In the genomic region with DNA sequence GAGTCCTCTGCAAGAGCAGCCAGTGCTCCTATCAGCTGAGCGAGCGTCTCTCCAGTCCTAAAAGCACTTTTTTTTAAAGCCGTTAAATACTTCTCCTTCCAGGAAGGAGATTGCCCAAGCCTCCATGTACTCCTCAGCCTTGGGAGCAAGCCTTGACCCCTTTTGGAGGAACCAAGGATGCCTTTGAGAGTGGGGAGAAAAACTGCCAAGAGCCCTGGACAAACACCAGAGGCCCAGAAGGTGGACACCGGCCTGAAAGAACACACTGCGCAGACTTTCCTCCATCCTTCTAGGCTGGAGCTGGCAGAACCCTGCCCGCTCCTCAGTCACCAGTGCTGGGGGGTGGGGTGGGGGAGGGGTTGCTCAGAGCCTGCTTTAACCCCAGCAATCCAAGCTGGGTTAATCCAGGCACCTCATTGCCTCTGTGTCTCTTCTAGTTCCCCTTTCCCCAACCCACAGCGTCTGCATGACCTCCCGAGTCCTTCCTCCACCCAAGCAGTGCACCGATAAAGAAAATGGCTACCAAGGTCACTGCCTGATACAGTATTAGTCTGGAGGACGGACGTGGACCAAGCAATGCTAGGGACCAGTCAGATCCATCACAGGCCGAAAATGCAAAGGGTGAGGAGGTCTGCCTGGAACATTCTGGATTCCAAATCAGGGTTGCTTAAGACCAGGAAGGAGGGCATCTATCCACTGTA, we compare ENCODE assay signal across 10 mouse cellular contexts. TPM values are rescaled to one million over a fixed set of nuclear protein-coding genes. Genes with fewer than 3 reads are reported as not detected.
DNase-seq lines count a peak whose midpoint lies in the region; ATAC-seq and TF ChIP-seq lines count a peak whose summit lies in the region.
"Had no signal": no experiment of that assay in that cellular context is flagged by ENCODE, and none has a peak within 500 bp of the region (broad histone marks: within the 10 kb centered on the region; RNA-seq: fewer than 3 reads in every experiment).

No protein-coding gene starts in this region.

- H3K9me3 ChIP-seq in hindbrain, postnatal 0 days (ENCODE audit: low read length): no peaks in the 10 kb centered on the region
- no peaks in the 10 kb centered on the region for H3K9me3 ChIP-seq in hindbrain, embryonic 10.5 days
- no peaks in the 10 kb centered on the region for H3K9me3 ChIP-seq in midbrain, embryonic 15.5 days
- H3K9me3 ChIP-seq: embryonic facial prominence, embryonic 12.5 days had no signal

- no peak for ATAC-seq in hindbrain, postnatal 0 days
- no peak for ATAC-seq in midbrain, embryonic 15.5 days (replicated peaks)

- H3K4me2 ChIP-seq in hindbrain, postnatal 0 days (ENCODE audit: low read depth, low read length): no peak overlapping the region
- no peak overlapping the region for H3K4me2 ChIP-seq in midbrain, embryonic 15.5 days
- H3K4me2 ChIP-seq: embryonic facial prominence, embryonic 12.5 days had no signal

- TF ChIP-seq CTCF in hindbrain, postnatal 0 days (IDR thresholded peaks at IDR 0.05; ENCODE audit: low read depth): no peak

- no peak overlapping the region for H3K4me3 ChIP-seq in hindbrain, postnatal 0 days (ENCODE audit: low read length)
- no peak overlapping the region for H3K4me3 ChIP-seq in hindbrain, embryonic 10.5 days
- H3K4me3 ChIP-seq in midbrain, embryonic 15.5 days: no peak overlapping the region
- H3K4me3 ChIP-seq: embryonic facial prominence, embryonic 12.5 days had no signal

- 82% methylated on average over 12 of the region's 12 CpGs for WGBS in hindbrain, postnatal 0 days
- WGBS in hindbrain, embryonic 10.5 days: 89% methylated on average over 12 of the region's 12 CpGs
- WGBS in midbrain, embryonic 15.5 days: 91% methylated on average over 12 of the region's 12 CpGs

- H3K4me1 ChIP-seq in hindbrain, postnatal 0 days (ENCODE audit: insufficient read depth, low read length): peaks cover 5% of the 10 kb centered on the region; the same call in 1 of the 2 replicates
- H3K4me1 ChIP-seq in hindbrain, embryonic 10.5 days (replicated peaks): peaks cover 9% of the 10 kb centered on the region; the same call in 1 of the 2 replicates
- peaks cover 2% of the 10 kb centered on the region; the same call in 1 of the 2 replicates for H3K4me1 ChIP-seq in midbrain, embryonic 15.5 days
- H3K4me1 ChIP-seq: embryonic facial prominence, embryonic 12.5 days had no signal

- peaks cover 3% of the 10 kb centered on the region; the same call in 1 of the 2 replicates for H3K36me3 ChIP-seq in hindbrain, postnatal 0 days (ENCODE audit: insufficient read depth, low read length)
- peaks cover 65% of the 10 kb centered on the region for H3K36me3 ChIP-seq in hindbrain, embryonic 10.5 days
- no peaks in the 10 kb centered on the region for H3K36me3 ChIP-seq in midbrain, embryonic 15.5 days (replicated peaks)

- H3K27me3 ChIP-seq in hindbrain, postnatal 0 days (ENCODE audit: insufficient read depth, low read length): no peaks in the 10 kb centered on the region
- H3K27me3 ChIP-seq in hindbrain, embryonic 10.5 days (ENCODE audit: insufficient read depth, poor library complexity, severe bottlenecking): no peaks in the 10 kb centered on the region
- no peaks in the 10 kb centered on the region for H3K27me3 ChIP-seq in midbrain, embryonic 15.5 days (replicated peaks)
- H3K27me3 ChIP-seq: embryonic facial prominence, embryonic 12.5 days had no signal

- H3K27ac ChIP-seq in hindbrain, postnatal 0 days: peak overlapping the region; percentile 54; the same call in 1 of the 2 replicates
- no peak overlapping the region for H3K27ac ChIP-seq in hindbrain, embryonic 10.5 days
- no peak overlapping the region for H3K27ac ChIP-seq in midbrain, embryonic 15.5 days
- H3K27ac ChIP-seq: embryonic facial prominence, embryonic 12.5 days; liver, embryonic 14.5 days had no signal

- H3K9ac ChIP-seq in hindbrain, postnatal 0 days (replicated peaks; ENCODE audit: low read length): no peak overlapping the region
- H3K9ac ChIP-seq in midbrain, embryonic 15.5 days: no peak overlapping the region
- H3K9ac ChIP-seq: embryonic facial prominence, embryonic 12.5 days; liver, embryonic 14.5 days had no signal

- peak; percentile 20 for DNase-seq in hindbrain, postnatal 0 days (ENCODE audit: low spot score)
- DNase-seq in hindbrain, embryonic 10.5 days (ENCODE audit: low spot score): no peak
- peak; percentile 62 for DNase-seq in adrenal gland, postnatal 10 days
- peak; percentile 67 for DNase-seq in gastrocnemius, postnatal 25 days
- peak; percentile 43 for DNase-seq in lung, postnatal 10 days
- DNase-seq in thymus, postnatal 10 days (ENCODE audit: low spot score in 2 of 2): no peak
- no peak for DNase-seq in MN1 (ENCODE audit: low spot score)

RNA-seq across cellular contexts. Expression of a gene that starts 8.6 kb away (rescaled TPM):
- total RNA-seq in hindbrain, postnatal 0 days (2014; rRNA removed): 45.8 and 47.6 TPM in 2 replicates
- 6.1 and 6.4 TPM in 2 replicates for polyA plus RNA-seq in hindbrain, postnatal 0 days (2015; fragmentation: Nextera tagmentation; extraction: Ambion mirVana)
- polyA plus RNA-seq in hindbrain, embryonic 10.5 days (2016; fragmentation: Nextera tagmentation; extraction: Ambion mirVana): 5.0 and 5.4 TPM in 2 replicates
- 10 to 100 TPM; 37.6 to 42.2 TPM for total RNA-seq in adrenal gland, postnatal 10 days (2021)
- 10 to 100 TPM; 24.3 to 32.7 TPM for total RNA-seq in gastrocnemius, postnatal 25 days (2021)
- 9.7 and 10.7 TPM in 2 replicates for polyA plus RNA-seq in midbrain, embryonic 15.5 days (2015; fragmentation: Nextera tagmentation; extraction: Ambion mirVana)

RNA-seq across cellular contexts. Expression of a gene that starts 29.3 kb away (rescaled TPM):
- total RNA-seq in hindbrain, postnatal 0 days (2014; rRNA removed): 3.0 and 13.6 TPM in 2 replicates
- polyA plus RNA-seq in hindbrain, postnatal 0 days (2015; fragmentation: Nextera tagmentation; extraction: Ambion mirVana): 0.32 TPM in 1 of 2 replicates, not detected in the other
- 2.9 TPM in 1 of 2 replicates, not detected in the other for polyA plus RNA-seq in hindbrain, embryonic 10.5 days (2016; fragmentation: Nextera tagmentation; extraction: Ambion mirVana)
- total RNA-seq in adrenal gland, postnatal 10 days (2021): 1 to 10 TPM; 2.8 to 3.5 TPM
- total RNA-seq in gastrocnemius, postnatal 25 days (2021): 1 to 10 TPM; 1.4 to 2.3 TPM
- 0.49 and 0.53 TPM in 2 replicates for polyA plus RNA-seq in midbrain, embryonic 15.5 days (2015; fragmentation: Nextera tagmentation; extraction: Ambion mirVana)
- polyA plus RNA-seq: embryonic facial prominence, embryonic 12.5 days had no signal

RNA-seq across cellular contexts. Expression of a gene that starts 32.4 kb away (rescaled TPM):
- 18.1 and 22.2 TPM in 2 replicates for total RNA-seq in hindbrain, postnatal 0 days (2014; rRNA removed)
- polyA plus RNA-seq in hindbrain, postnatal 0 days (2015; fragmentation: Nextera tagmentation; extraction: Ambion mirVana): 3.0 and 3.6 TPM in 2 replicates
- 0.10 TPM in 1 of 2 replicates, not detected in the other for polyA plus RNA-seq in hindbrain, embryonic 10.5 days (2016; fragmentation: Nextera tagmentation; extraction: Ambion mirVana)
- total RNA-seq in adrenal gland, postnatal 10 days (2021): 10 to 100 TPM; 36.1 to 39.2 TPM
- total RNA-seq in gastrocnemius, postnatal 25 days (2021): 10 to 100 TPM; 14.7 to 14.8 TPM
- polyA plus RNA-seq in midbrain, embryonic 15.5 days (2015; fragmentation: Nextera tagmentation; extraction: Ambion mirVana): 0.26 and 0.61 TPM in 2 replicates
- polyA plus RNA-seq: embryonic facial prominence, embryonic 12.5 days had no signal

RNA-seq across cellular contexts. Expression of a gene that starts 37.6 kb away (rescaled TPM):
- 1.3 and 1.6 TPM in 2 replicates for total RNA-seq in hindbrain, postnatal 0 days (2014; rRNA removed)
- 1.3 and 1.5 TPM in 2 replicates for polyA plus RNA-seq in hindbrain, postnatal 0 days (2015; fragmentation: Nextera tagmentation; extraction: Ambion mirVana)
- polyA plus RNA-seq in hindbrain, embryonic 10.5 days (2016; fragmentation: Nextera tagmentation; extraction: Ambion mirVana): 1.2 and 1.5 TPM in 2 replicates
- 1 to 10 TPM; 7.9 to 9.5 TPM for total RNA-seq in adrenal gland, postnatal 10 days (2021)
- total RNA-seq in gastrocnemius, postnatal 25 days (2021): 1 to 10 TPM; 1.2 to 2.3 TPM
- polyA plus RNA-seq in midbrain, embryonic 15.5 days (2015; fragmentation: Nextera tagmentation; extraction: Ambion mirVana): 0.32 and 0.65 TPM in 2 replicates

RNA-seq across cellular contexts. Expression of a gene that starts 50.2 kb away (rescaled TPM):
- total RNA-seq in hindbrain, postnatal 0 days (2014; rRNA removed): 22.5 and 26.7 TPM in 2 replicates
- 21.7 and 25.6 TPM in 2 replicates for polyA plus RNA-seq in hindbrain, postnatal 0 days (2015; fragmentation: Nextera tagmentation; extraction: Ambion mirVana)
- polyA plus RNA-seq in hindbrain, embryonic 10.5 days (2016; fragmentation: Nextera tagmentation; extraction: Ambion mirVana): 33.7 and 34.4 TPM in 2 replicates
- total RNA-seq in adrenal gland, postnatal 10 days (2021): 10 to 100 TPM; 14.8 to 21.6 TPM
- 1 to 10 TPM; 1.5 to 4.7 TPM for total RNA-seq in gastrocnemius, postnatal 25 days (2021)
- 35.2 and 41.0 TPM in 2 replicates for polyA plus RNA-seq in midbrain, embryonic 15.5 days (2015; fragmentation: Nextera tagmentation; extraction: Ambion mirVana)

Comparison
In these comparisons a context has a peak if more than half of its experiments do, and no peak if none do; other contexts are left out.
1. DNase-seq: peak in hindbrain, postnatal 0 days (single experiment), adrenal gland, postnatal 10 days (single experiment), gastrocnemius, postnatal 25 days (single experiment) and lung, postnatal 10 days (single experiment); none in hindbrain, embryonic 10.5 days (single experiment), thymus, postnatal 10 days (0 of 2) and MN1 (single experiment).